Mouse (Mus musculus): ENCODE measurements at regions not wholly inside any gene's neighbourhood (a gene's known extent, or its start where the extent isn't known, plus 50 kb on each side); places are given as distances from the start of the nearest gene placed in this dataset.
"Not testable (repeated sequence)": the region's sequence is repeated elsewhere in the genome, so short reads cannot be mapped to it uniquely, and the experiment has no call there.

- DNase-seq: no peak
These were observed 149.8 kb upstream of the Ddhd1 start for GRCm38 (mm10) chr14:45807767-45808166.

GRCm38 (mm10) chr14:45809491-45809890, 151.5 kb upstream of the Ddhd1 start:
- no peak for DNase-seq

GRCm38 (mm10) chr14:45810101-45810500, 152.2 kb upstream of the Ddhd1 start:
- no peak for DNase-seq

- DNase-seq: no peak
These were observed 152.7 kb upstream of the Ddhd1 start for GRCm38 (mm10) chr14:45810630-45811029.

GRCm38 (mm10) chr14:45815598-45815997, 157.7 kb upstream of the Ddhd1 start:
- no peak for DNase-seq

- not testable (repeated sequence) for DNase-seq
These were observed 158.7 kb upstream of the Ddhd1 start for GRCm38 (mm10) chr14:45816611-45817010.

GRCm38 (mm10) chr14:45817756-45818155, 159.8 kb upstream of the Ddhd1 start:
- DNase-seq: no peak

GRCm38 (mm10) chr14:45824601-45825000, 166.7 kb upstream of the Ddhd1 start:
- DNase-seq: no peak

GRCm38 (mm10) chr14:45826023-45826422, 168.1 kb upstream of the Ddhd1 start:
- no peak for DNase-seq

GRCm38 (mm10) chr14:45827096-45827495, 169.2 kb upstream of the Ddhd1 start:
- DNase-seq: no peak

GRCm38 (mm10) chr14:45830457-45830856, 172.5 kb upstream of the Ddhd1 start:
- no peak for DNase-seq

- DNase-seq: peak; percentile 18
These were observed 179.1 kb upstream of the Ddhd1 start for GRCm38 (mm10) chr14:45837039-45837438.

GRCm38 (mm10) chr14:45843829-45844228, 185.9 kb upstream of the Ddhd1 start:
- no peak for DNase-seq

- DNase-seq: peak; percentile 48
These were observed 192.6 kb upstream of the Ddhd1 start for GRCm38 (mm10) chr14:45850588-45850987.

GRCm38 (mm10) chr14:45878428-45878827, 220.5 kb upstream of the Ddhd1 start:
- peak; percentile 63 for DNase-seq

- DNase-seq: peak; percentile 9
These were observed 262.8 kb upstream of the Ddhd1 start for GRCm38 (mm10) chr14:45920783-45921182.

GRCm38 (mm10) chr14:45943581-45943980, 285.6 kb upstream of the Ddhd1 start:
- no peak for DNase-seq

GRCm38 (mm10) chr14:45944101-45944500, 286.2 kb upstream of the Ddhd1 start:
- no peak for DNase-seq

- DNase-seq: no peak
These were observed 286.6 kb upstream of the Ddhd1 start for GRCm38 (mm10) chr14:45944506-45944905.

GRCm38 (mm10) chr14:45956624-45957023, 298.7 kb upstream of the Ddhd1 start:
- DNase-seq: peak; percentile 31

- DNase-seq: peak; percentile 6
These were observed 304.5 kb upstream of the Ddhd1 start for GRCm38 (mm10) chr14:45962474-45962873.

- no peak for DNase-seq
These were observed 306.1 kb upstream of the Ddhd1 start for GRCm38 (mm10) chr14:45964043-45964442.

GRCm38 (mm10) chr14:45983206-45983857, 325.4 kb upstream of the Ddhd1 start:
- DNase-seq: no peak

GRCm38 (mm10) chr14:45984135-45984892, 326.4 kb upstream of the Ddhd1 start:
- DNase-seq: no peak
